Mouse (Mus musculus) layer of hippocampus, postnatal 36 days (tissue): Measurements from ENCODE around the gene Slc7a12. TPM values are rescaled to one million over a fixed set of nuclear protein-coding genes. Genes with fewer than 3 reads are reported as not detected.

ENCODE experiments used
- DNase-seq, 2 experiments: peaks; one replicate each; pipeline ENCODE4 v3.0.0; 2022
- total RNA-seq, 2 experiments: library from RNA; stranded (reverse); gene quantifications; 2 replicates each; pipeline ENCODE4 v1.2.3; 2021

Slc7a12 gene
- not detected for total RNA-seq

GRCm38 (mm10) chr3:14480397-14480796 is at the start of gene Slc7a12:
Slc7a12 (plus strand) TSS chr3:14480697.
- DNase-seq: no peak

DNA sequence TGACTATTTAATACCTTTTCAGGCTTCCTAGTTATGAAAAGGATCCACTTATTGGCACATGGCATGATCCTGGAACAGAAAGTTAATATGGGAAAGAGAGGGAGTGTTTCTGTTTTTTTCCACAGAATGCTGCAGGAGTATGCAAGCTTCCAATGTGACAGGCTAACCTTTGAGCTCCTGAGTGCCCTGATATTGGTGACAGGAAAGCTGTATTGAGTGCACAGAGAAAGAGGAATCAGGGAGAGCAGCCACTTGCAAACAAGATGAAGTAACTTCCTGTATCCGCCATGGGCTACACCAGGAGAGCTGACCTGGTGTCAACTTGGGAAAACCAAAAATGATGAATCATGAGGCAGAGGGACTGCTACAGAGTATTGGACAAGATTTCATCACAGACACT is 48.1 kb upstream of the Slc7a12 start:
- DNase-seq: no peak

- no peak for DNase-seq
Measured at GRCm38 (mm10) chr3:14446015-14446414, 34.5 kb upstream of the Slc7a12 start.

DNA sequence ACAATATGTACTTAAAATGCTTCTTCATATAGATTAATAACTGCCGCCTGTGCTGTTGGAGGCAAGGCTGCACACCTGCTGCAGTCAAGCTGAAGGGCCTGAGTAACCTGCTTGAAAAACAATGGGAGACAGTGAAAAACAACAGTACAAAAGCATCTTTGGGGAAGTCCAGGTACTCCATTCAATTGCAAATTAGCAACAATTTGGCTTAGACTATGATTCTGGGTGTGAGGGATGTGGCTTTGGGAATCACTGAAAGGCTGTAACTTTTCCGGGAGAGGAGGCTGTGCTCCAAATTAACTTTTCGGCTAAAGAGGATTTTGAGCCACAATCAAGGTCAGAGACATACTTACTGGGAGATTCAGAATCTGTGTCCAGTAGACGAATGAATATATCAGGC is 33.8 kb upstream of the Slc7a12 start:
- DNase-seq: no peak

Other genes starting within 250 kb of the Slc7a12 start
- gene 1810022K09Rik, start 130.6 kb downstream of the Slc7a12 start, total RNA-seq: 10 to 100 TPM; 89.7 to 90.5 TPM
- 1 to 10 TPM in 1 of 2 experiments, under 1 TPM in 1; 0.35 to 1.3 TPM for gene Car13, start 161.0 kb downstream of the Slc7a12 start, total RNA-seq